Mouse (Mus musculus) forebrain, embryonic 14.5 days (tissue): ENCODE measurements around the gene Cd300lg. TPM values are rescaled to one million over a fixed set of nuclear protein-coding genes. Genes with fewer than 3 reads are reported as not detected.

Experiments used
- ATAC-seq: fragments of 200-750 bp; cut with Nextera tagmentation; 2 replicates; pipeline ENCODE4 v1.8.0; 2017; ENCODE audit warnings: mild to moderate bottlenecking, moderate library complexity
- DNase-seq: peaks from one replicate; pipeline ENCODE4 v3.0.0-alpha.2; 2015; ENCODE audit warnings: low spot score
- H3K27ac ChIP-seq: fragments of 300-500 bp; sonication (generic); 2 replicates; pipeline ENCODE4 v1.5.1; 2014; ENCODE audit warnings: low read depth, mild to moderate bottlenecking, control low read depth, low read length, moderate library complexity
- H3K27me3 ChIP-seq: fragments of 300-500 bp; sonication (generic); replicated peaks from 2 replicates; pipeline ENCODE4 v1.6.1; 2014; ENCODE audit warnings: low read length, control low read depth, mixed read lengths; ENCODE audit not compliant: control insufficient read depth, insufficient read depth
- H3K36me3 ChIP-seq: fragments of 300-500 bp; sonication (generic); 2 replicates; pipeline ENCODE4 v1.6.1; 2014; ENCODE audit warnings: low read length, control low read depth; ENCODE audit not compliant: control insufficient read depth, insufficient read depth
- H3K4me1 ChIP-seq: fragments of 300-500 bp; sonication (generic); 2 replicates; pipeline ENCODE4 v1.6.1; 2014; ENCODE audit warnings: antibody characterized with exemption, low read length, control low read depth; ENCODE audit not compliant: control insufficient read depth, insufficient read depth
- H3K4me2 ChIP-seq: fragments of 300-500 bp; sonication (generic); 2 replicates; pipeline ENCODE4 v1.6.1; 2014; ENCODE audit warnings: mild to moderate bottlenecking, control low read depth, low read length
- H3K4me3 ChIP-seq: fragments of 300-500 bp; sonication (generic); 2 replicates; pipeline ENCODE4 v1.5.1; 2014; ENCODE audit warnings: low read depth, low read length, control low read depth
- H3K9ac ChIP-seq: fragments of 300-500 bp; sonication (generic); 2 replicates; pipeline ENCODE4 v1.6.1; 2014; ENCODE audit warnings: mild to moderate bottlenecking, low read length, control low read depth, moderate library complexity
- H3K9me3 ChIP-seq: fragments of 300-500 bp; sonication (generic); replicated peaks from 2 replicates; pipeline ENCODE4 v1.6.1; 2016; ENCODE audit warnings: low read length, control low read depth, mixed read lengths; ENCODE audit not compliant: control insufficient read depth
- WGBS: fragments of 180-500 bp; shearing (Covaris S2); extraction: QIAGEN DNeasy Blood & Tissue Kit; methylation state at CpG from one replicate; pipeline ENCODE4 v1.1.7; 2014; 5-methylcytosine and 5-hydroxymethylcytosine counted together
- polyA plus RNA-seq: library from polyadenylated mRNA; unstranded; fragments of >200 nt; fragmentation: Nextera tagmentation; extraction: Ambion mirVana; gene quantifications from 2 replicates; pipeline ENCODE4 v1.2.1, GENCODE M21; 2014

The Cd300lg gene
- polyA plus RNA-seq, 1 experiment from 2014 or later: not detected

- peaks cover 64% of the 10 kb centered on the region for H3K36me3 ChIP-seq
- WGBS: 73% methylated on average over 5 of the region's 5 CpGs
- no peaks in the 10 kb centered on the region for H3K9me3 ChIP-seq
- ATAC-seq (no peak), DNase-seq (no peak)
- H3K4me2 ChIP-seq: no peak overlapping the region
- H3K4me3 ChIP-seq: no peak overlapping the region
- peaks cover 14% of the 10 kb centered on the region for H3K4me1 ChIP-seq
- no peaks in the 10 kb centered on the region for H3K27me3 ChIP-seq
- no peak overlapping the region for H3K9ac ChIP-seq
- no peak overlapping the region for H3K27ac ChIP-seq
Measured at GRCm38 (mm10) chr11:102006688-102007087, 34.6 kb upstream of the Cd300lg start.

- Histone ChIP-seq H3K36me3 (peaks cover 74% of the 10 kb centered on the region), H3K27me3 (no peaks in the 10 kb centered on the region), H3K27ac (no peak overlapping the region), H3K4me2 (no peak overlapping the region), H3K9ac (no peak overlapping the region), H3K9me3 (no peaks in the 10 kb centered on the region), H3K4me3 (no peak overlapping the region), H3K4me1 (peaks cover 14% of the 10 kb centered on the region)
- 98% methylated on average over 8 of the region's 8 CpGs for WGBS
- DNase-seq (no peak), ATAC-seq (no peak)
Measured at GRCm38 (mm10) chr11:102008372-102008771, 32.9 kb upstream of the Cd300lg start.

- 87% methylated on average over 15 of the region's 15 CpGs for WGBS
- Histone ChIP-seq H3K4me1 (peaks cover 14% of the 10 kb centered on the region), H3K27ac (peak overlapping the region; percentile 91)
Measured at GRCm38 (mm10) chr11:102008954-102009637, 32.2 kb upstream of the Cd300lg start.

GRCm38 (mm10) chr11:102010140-102010539 lies 31.2 kb upstream of the Cd300lg start:
- Histone ChIP-seq H3K27me3 (no peaks in the 10 kb centered on the region), H3K27ac (peak overlapping the region; percentile 91), H3K9ac (no peak overlapping the region), H3K4me2 (no peak overlapping the region), H3K4me3 (no peak overlapping the region), H3K36me3 (peaks cover 81% of the 10 kb centered on the region), H3K9me3 (no peaks in the 10 kb centered on the region), H3K4me1 (peaks cover 14% of the 10 kb centered on the region)
- DNase-seq (peak; percentile 90), ATAC-seq (peak; percentile 95)
- WGBS: 14% methylated on average over 13 of the region's 13 CpGs

More at GRCm38 (mm10) chr11:102008954-102009637, 32.2 kb upstream of the Cd300lg start:
- Histone ChIP-seq H3K36me3 (peaks cover 80% of the 10 kb centered on the region), H3K9ac (no peak overlapping the region), H3K27me3 (no peaks in the 10 kb centered on the region), H3K9me3 (no peaks in the 10 kb centered on the region), H3K4me3 (no peak overlapping the region), H3K4me2 (no peak overlapping the region)
- ATAC-seq (no peak), DNase-seq (no peak)

- Histone ChIP-seq H3K9ac (no peak overlapping the region), H3K4me2 (no peak overlapping the region), H3K4me3 (no peak overlapping the region), H3K27ac (no peak overlapping the region), H3K36me3 (peaks cover 81% of the 10 kb centered on the region), H3K9me3 (no peaks in the 10 kb centered on the region), H3K27me3 (no peaks in the 10 kb centered on the region), H3K4me1 (peaks cover 14% of the 10 kb centered on the region)
- ATAC-seq (no peak), DNase-seq (no peak)
- 51% methylated on average over 8 of the region's 8 CpGs for WGBS
Measured at GRCm38 (mm10) chr11:102011510-102011909, 29.8 kb upstream of the Cd300lg start.

- H3K27ac ChIP-seq: no peak overlapping the region
- H3K36me3 ChIP-seq: peaks cover 76% of the 10 kb centered on the region
- peaks cover 14% of the 10 kb centered on the region for H3K4me1 ChIP-seq
- ATAC-seq: no peak
- 90% methylated on average over 8 of the region's 8 CpGs for WGBS
- H3K27me3 ChIP-seq: no peaks in the 10 kb centered on the region
- H3K4me2 ChIP-seq: no peak overlapping the region
- H3K4me3 ChIP-seq: no peak overlapping the region
- no peak overlapping the region for H3K9ac ChIP-seq
- H3K9me3 ChIP-seq: no peaks in the 10 kb centered on the region
- DNase-seq: no peak
Measured at GRCm38 (mm10) chr11:102013201-102013600, 28.1 kb upstream of the Cd300lg start.

GRCm38 (mm10) chr11:102015472-102015871 lies 25.8 kb upstream of the Cd300lg start:
- no peak overlapping the region for H3K4me3 ChIP-seq
- no peak overlapping the region for H3K4me2 ChIP-seq
- H3K27ac ChIP-seq: no peak overlapping the region
- peaks cover 63% of the 10 kb centered on the region for H3K36me3 ChIP-seq
- no peaks in the 10 kb centered on the region for H3K9me3 ChIP-seq
- DNase-seq (no peak), ATAC-seq (no peak)
- peaks cover 10% of the 10 kb centered on the region for H3K4me1 ChIP-seq
- H3K27me3 ChIP-seq: no peaks in the 10 kb centered on the region
- no peak overlapping the region for H3K9ac ChIP-seq
- 65% methylated on average over 6 of the region's 6 CpGs for WGBS

GRCm38 (mm10) chr11:102016136-102016535 lies 25.2 kb upstream of the Cd300lg start:
- no peaks in the 10 kb centered on the region for H3K27me3 ChIP-seq
- ATAC-seq (no peak), DNase-seq (no peak)
- no peaks in the 10 kb centered on the region for H3K9me3 ChIP-seq
- peaks cover 6% of the 10 kb centered on the region; the same call in 1 of the 2 replicates for H3K4me1 ChIP-seq
- no peak overlapping the region for H3K4me3 ChIP-seq
- WGBS: 100% methylated on average over 1 of the region's 1 CpGs
- peaks cover 58% of the 10 kb centered on the region for H3K36me3 ChIP-seq
- no peak overlapping the region for H3K27ac ChIP-seq
- H3K9ac ChIP-seq: no peak overlapping the region
- H3K4me2 ChIP-seq: no peak overlapping the region

- Histone ChIP-seq H3K4me3 (no peak overlapping the region), H3K27ac (no peak overlapping the region), H3K27me3 (no peaks in the 10 kb centered on the region), H3K4me2 (no peak overlapping the region), H3K4me1 (peaks cover 6% of the 10 kb centered on the region; the same call in 1 of the 2 replicates), H3K9me3 (no peaks in the 10 kb centered on the region), H3K36me3 (peaks cover 29% of the 10 kb centered on the region), H3K9ac (no peak overlapping the region)
- DNase-seq (peak; percentile 55), ATAC-seq (no peak; the same call in 1 of the 2 replicates)
- 28% methylated on average over 9 of the region's 9 CpGs for WGBS
Measured at GRCm38 (mm10) chr11:102019736-102020135, 21.6 kb upstream of the Cd300lg start.
